Mouse (Mus musculus) embryonic fibroblast, embryonic 13.5 days (primary cell): ENCODE measurements around the gene Tfap4.

Source experiments
- CTCF ChIP-seq: IDR thresholded peaks from 2 replicates; pipeline ENCODE4 v1.5.1; 2011; ENCODE audit warnings: mild to moderate bottlenecking, control low read depth, low read length, moderate library complexity, borderline replicate concordance; ENCODE audit not compliant: insufficient read depth
- POLR2A ChIP-seq: IDR thresholded peaks from 2 replicates; pipeline ENCODE4 v1.6.1; 2011; ENCODE audit warnings: low read depth, mild to moderate bottlenecking, control low read depth, low read length, moderate library complexity

DNA sequence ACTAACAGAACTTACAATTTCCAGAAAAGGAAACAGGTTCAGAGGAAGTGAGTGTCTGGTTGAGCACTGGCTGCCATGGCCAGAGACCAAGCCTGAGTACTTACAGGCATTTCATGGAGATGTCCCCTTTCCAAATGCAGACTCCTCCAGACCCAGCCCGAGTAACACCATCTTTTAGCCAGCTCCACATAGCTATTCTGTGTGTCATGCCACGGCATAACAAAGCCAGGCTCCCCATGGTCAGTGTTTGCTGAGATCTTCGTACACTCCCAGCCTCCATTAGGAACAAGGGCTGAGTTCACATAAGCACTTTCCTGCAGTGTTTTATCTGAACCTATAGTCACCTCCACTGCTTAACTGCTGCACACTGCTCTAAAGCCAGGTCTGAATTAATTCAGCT lies 16.4 kb downstream of the Tfap4 start:
- no peak for TF ChIP-seq POLR2A
- no peak for TF ChIP-seq CTCF
